Mouse (Mus musculus) embryo, embryonic 11 days (tissue): Measurements from ENCODE around the gene Mrpl37.

Experiments used
- DNase-seq: peaks from one replicate; pipeline ENCODE4 v3.0.0-alpha.2; 2015

Gene Mrpl37

DNA sequence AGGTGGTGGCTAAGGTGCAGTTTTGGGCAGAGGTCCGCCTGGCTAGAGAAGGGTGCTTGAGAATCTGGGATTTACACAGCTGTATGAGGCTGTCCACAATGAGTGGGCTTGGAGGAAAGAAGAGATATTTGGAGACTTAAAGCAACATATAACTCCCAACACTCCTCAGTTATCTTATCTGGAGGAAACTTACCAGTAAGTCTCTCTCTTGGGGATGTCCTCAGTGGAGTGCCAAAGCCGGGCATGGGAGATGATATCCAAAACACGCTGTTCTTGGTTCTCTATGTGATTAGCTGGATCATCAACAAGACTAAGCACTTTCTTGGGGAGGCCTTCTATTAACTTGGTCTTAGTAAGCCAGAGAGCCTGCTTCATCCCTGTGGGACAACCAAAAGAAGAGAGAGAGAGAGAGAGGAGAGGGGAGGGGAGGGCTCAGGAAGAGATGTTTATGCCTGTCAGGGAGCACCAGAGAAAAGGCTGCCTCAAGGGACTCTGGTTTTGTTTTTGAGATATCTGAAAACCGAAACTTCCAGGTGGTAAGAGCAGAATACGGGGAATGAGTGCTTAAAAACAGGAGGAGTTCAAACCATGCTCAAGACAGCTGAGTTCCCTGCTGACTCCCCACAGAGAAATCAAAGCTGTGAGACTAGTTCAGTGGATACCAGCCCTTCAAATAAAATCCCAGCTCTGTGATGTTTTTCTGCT, 2.1 kb downstream of the Mrpl37 start:
- no peak for DNase-seq

DNA sequence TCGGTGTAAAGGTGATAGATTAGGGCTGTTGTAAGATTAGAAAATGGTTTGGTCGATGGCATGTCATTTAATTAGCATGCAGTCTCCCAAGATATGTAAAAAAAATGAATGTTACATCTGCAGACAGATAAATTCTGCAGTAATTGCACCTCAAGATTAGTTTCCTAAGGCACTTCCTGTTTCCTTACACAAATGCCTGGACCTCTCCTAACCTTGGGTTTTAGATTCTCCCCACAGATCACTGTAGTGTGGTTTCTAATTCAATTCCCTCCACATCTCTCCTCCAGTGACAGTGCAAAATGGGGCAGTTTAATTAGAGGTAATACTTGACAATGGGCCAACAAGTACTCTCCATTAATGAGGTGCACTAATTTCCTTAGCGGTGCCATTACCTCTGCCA, 3.5 kb downstream of the Mrpl37 start:
- DNase-seq: no peak

DNA sequence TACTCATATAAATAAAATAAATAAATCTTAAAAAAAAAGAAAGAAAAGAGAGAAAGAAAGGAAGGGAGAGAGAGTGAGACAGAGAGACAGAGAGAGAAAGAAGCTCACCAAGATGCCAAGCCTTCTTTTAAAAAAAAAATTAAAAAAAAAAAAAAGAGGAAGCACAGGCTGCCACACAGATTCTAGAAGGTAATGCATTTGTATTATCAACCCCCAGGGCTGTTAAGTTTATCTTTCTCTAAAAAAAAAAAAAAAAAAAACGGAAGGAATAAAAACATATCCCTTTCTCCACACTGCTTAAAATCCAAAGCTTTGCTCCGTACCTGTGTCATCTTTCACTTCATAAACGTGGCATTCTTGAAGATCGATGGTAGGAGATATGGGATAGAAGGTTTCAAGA, 5.1 kb downstream of the Mrpl37 start:
- no peak for DNase-seq

DNA sequence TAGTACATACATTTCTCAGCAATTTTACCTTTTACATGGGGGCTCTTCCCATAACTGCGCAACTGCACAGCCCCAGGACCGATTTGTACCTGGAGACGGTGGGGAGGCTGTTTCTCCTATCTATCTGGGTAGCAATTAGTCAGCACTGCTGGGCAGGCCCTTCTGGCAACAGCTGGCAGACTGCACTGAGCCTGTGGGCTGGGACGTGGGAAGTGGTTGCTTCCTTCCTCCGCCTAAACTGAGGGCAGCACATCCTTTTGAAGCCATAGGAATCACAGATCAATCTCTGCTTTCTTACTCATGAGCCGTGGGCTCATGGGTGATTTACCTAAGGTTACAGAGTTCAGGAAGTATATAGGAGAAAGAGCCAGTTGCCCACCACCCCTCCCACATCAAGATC, 7.9 kb downstream of the Mrpl37 start:
- DNase-seq: no peak

DNA sequence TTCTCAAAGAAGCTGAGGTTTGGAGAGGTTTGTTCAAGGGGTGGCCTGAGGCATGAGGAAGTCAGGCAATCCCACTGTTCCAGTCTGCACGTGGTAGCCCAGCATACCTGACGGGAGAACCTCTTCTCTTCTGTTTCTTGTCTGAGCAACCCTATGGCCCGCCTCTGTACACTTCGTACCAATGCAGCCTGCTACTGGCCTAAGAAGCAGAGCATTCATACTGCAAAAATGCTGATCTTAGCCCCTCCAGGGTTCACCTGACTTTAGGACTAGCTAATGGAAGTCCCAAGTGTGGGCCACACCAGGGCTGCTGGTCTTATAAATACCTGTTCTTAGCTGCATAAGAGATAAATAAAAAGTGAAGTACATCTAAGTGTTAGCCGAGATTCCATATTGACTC, 8.3 kb downstream of the Mrpl37 start:
- DNase-seq: no peak

DNA sequence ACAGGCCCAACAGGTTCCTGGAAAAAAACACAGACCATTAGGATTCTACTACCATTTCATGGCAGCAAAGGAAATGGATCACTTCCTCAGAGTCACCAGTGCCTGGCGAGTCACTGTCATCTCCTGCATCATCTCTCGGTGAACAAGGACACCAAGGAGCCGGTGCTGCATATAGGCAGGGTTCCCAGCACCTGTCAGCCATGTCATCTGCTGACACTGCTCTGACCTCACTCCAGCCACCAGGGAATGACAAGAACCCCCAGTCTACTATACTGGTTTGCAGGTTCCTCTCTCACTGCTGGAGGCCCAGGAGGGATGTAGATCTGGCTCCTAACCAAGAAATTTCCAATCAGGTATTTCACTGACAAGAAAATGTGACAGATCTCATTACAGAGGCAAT, 10.6 kb downstream of the Mrpl37 start:
- no peak for DNase-seq

DNA sequence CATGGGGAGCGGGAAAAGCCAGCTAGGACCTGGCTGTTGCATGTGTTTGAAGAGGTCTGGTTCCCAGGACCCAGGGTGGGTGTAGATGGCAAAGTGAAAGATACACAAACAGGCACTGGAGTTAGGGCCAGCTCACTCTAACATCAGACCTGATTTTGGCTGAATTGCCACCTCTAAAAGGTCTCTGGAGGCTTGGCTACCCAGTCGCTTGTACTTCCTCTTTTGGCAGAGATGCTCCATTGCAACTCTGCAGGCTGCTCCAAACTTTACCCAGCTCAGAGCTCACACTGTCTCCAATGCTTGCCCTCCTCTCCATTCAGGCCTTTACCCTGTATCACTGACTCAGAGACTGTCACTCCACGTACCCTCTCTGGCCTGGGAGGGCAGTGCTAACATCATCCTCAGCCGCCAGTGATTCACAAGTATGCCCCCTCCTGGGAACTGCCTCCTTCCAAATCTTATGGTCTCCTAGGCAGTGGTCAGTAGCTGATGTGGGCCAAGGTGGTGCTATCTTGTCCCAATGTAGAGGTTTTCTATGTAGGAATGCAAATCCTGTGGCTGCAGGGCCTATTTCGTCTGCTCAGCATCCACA, 13.6 kb downstream of the Mrpl37 start:
- no peak for DNase-seq

DNA sequence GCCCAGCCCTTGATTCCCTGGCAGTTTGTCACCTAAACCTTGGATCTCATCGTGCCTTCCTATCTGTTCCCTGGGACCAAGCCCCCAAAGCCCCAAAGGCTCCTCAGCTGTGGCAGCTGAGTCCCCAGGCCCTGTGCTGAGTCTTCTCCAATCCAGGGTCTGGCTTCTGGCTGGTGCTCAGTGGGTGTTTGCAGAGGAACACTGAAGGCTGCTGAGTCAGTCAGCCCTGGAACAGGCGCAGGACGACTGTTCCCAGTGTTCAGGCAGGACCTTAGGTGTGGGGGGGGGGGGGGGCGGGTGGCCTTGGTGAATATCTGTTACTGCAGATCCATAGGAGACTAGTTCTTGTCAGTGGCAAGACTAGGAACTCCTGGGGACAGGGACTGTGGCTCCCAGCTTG, 14.8 kb downstream of the Mrpl37 start:
- DNase-seq: no peak

DNA sequence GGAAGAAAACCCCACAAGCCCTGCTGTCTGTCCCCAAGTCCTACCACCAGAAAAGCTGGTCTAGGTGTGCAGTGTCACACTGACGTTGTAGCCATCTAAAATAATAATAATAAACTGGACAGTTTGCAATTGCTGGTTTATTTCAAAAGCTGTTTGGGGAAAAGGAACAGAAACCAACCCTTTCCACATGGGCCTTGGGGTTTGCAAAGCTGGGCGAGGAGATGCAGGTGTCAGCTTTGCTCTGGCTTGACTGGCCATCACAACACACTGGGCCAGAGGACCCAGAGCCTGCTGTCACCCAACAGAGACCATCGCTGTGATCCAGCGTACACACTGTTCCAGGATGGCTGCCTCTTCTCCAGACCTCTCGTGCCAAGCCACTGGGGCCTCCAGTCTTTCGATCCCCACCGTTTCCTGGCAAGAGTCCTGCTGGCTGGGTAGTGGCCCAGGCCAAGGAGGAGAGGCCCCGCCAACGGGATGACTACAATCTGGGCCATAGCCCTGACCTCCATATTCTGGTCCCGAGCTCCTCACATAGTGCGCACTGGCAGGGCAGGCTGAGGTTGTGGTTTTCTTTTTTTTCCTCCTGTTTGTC, 18.0 kb downstream of the Mrpl37 start:
- no peak for DNase-seq

DNA sequence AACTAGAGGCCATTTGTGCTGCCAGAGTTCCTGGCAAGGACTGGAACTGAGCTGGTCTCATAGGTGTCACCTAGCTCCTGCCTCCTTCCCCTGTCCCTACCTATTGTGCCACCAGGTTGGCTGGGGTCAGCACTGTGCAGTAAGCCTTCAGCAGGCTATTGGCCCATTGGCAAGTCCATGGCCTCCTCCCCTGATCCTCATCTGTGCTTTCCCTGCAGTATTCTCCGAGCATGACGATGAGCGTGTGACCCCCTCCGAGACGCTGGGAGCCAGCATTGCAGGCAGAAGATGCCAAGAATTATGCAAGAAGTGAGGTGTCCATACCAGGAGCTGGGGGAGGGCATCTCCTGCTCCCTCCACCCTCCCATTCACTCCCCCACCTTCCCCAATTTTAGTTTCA, 18.9 kb downstream of the Mrpl37 start:
- no peak for DNase-seq

DNA sequence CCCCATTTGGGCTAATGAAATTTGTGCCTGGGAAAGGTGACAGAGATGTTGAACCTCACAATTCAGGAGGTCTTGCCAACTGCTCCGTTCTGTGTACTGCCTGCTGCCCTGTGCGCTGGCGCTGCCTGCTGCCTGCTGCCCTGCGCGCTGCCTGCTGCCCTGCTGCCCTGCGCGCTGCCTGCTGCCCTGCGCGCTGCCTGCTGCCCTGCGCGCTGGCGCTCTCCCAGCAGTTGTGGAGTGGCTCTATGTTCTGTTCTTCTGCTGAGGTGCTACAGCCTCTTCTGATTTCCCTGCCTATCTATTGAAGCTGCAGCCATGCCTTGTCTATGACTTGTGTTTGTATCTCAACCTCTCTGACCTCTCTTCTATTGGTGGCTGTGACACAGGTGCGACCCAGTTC, 21.5 kb downstream of the Mrpl37 start:
- DNase-seq: no peak

DNA sequence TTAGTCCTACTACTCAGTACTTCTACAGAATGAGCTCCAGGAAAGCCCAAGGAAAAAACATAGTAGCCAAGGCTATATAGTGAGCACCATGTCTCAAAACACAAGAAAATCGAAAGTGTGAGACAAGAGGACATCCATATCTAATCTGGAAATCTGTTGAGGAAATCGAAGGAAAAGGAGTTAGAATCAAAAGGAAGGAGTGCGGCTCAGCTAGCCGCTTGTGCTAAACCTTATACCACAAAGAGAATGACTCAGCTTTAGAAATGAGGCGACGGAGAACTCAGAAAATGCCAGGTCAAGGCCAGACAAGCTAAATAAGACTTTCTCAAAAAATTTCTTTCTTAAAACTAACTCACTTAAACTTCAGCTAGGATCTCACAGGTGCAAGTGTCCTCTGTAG, 24.4 kb downstream of the Mrpl37 start:
- DNase-seq: no peak

DNA sequence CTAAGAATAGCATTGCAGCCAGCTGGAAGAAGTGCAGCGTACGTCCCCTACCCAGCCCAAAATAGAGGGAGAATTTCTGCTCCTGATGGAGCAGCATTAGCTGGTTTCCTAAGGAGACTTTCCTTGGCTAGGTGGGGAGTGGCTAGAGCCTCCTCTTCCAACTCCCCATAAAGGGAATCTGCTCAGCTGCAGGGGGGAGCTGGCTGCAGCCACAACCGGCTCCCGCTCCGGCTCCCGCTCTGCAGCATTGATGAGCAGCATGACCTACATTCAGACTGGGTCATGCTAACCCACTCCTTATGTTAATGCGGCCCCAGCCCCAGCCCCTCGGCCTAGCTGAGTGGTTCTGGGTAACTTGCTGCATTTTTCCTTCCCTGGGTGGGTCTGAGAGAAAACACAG, 27.4 kb downstream of the Mrpl37 start:
- no peak for DNase-seq

DNA sequence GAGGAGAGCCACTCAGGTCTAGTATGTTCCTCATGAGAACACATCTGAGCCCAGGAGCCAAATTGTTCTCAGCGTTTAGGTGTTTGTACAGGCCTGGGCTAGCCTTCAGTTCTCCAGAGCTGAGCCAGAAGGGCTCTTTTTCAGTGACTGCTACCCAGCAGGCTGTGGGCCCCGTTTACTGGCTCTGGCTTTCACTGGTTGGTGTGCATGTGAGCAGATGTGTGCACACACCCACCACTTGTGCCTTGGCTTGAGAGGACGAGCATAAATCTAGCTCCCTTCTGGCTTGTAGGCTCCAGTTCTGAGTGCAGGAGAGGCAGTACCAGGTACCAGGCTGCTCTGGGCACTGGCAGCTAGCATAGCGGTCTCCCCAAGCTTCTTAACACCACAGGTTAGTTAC, 28.4 kb downstream of the Mrpl37 start:
- DNase-seq: no peak

DNA sequence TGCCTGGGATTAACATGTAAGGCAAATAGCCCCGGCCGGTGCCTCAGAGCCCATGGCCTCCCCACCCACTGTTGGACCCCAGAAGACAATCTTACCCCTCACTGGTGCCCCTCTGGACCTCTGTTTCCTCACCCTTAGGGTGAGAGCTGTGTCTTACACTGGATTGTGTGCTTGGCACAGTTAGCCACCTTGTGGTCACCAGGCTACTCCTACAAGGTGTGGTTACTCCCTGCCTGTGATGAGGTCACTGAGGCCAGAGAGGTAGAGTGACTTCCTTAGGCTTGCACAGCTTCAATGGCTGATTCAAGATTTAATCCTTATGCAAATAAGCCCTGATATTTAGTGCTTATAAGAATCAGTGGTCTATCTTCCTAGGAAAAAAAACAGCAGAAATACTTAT, 29.7 kb downstream of the Mrpl37 start:
- no peak for DNase-seq

DNA sequence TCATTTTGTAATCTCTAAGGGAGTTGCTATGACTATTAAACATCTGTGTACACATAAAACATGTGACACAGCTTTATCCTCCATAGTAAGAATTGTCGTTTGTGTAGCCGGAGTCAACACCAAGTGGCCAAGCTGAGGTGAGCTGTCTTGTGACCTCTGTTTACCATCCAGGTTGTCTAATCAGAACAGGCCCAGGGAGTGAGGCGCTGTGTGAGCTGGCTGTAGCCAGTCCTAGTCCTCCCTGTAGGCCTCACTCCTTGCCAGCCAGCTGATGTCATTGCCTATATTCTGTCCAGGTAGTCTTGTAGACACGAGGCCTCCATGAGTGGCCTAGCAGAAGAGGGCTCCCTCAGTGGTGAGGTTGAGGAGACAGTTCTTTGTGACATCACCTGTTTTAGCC, 31.0 kb downstream of the Mrpl37 start:
- no peak for DNase-seq

DNA sequence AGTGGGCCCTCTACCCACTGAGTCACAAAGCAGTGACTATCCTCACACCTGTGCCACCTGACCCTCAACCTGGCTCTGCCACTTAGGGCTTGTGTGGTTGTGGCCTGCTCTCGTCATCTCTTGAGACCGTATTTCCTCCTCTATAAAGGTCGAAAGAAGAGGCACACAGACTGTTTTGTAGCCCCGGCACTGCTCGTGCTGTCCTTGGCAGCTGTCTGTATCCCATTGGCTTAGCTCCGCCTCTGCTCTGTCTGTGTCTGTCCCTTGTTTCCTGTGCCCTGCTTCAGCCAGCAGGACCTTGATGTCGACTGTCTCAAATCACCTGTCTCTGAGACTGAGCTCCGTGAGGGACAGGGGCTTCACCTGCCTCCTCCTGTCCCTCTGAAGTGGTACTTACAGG, 40.2 kb downstream of the Mrpl37 start:
- DNase-seq: no peak

DNA sequence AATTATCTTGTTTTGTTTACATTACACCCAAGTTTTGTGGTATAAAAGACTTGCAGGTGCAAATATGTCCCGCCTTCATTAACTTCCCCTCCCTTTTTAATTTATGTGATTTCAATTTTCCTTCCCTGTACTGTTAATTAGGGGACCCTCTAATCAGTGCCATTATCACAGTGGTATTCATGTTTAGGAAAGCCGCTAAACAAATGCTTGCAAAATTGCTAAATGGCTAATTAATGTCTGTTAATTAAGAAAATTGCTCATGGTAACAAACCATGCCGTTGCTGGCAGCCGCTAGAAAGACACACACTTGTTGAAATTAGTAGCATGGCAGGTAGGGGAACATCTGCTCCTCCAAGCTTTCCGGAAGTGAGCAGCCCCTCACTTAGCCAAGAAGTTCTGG, 41.3 kb downstream of the Mrpl37 start:
- DNase-seq: no peak

DNA sequence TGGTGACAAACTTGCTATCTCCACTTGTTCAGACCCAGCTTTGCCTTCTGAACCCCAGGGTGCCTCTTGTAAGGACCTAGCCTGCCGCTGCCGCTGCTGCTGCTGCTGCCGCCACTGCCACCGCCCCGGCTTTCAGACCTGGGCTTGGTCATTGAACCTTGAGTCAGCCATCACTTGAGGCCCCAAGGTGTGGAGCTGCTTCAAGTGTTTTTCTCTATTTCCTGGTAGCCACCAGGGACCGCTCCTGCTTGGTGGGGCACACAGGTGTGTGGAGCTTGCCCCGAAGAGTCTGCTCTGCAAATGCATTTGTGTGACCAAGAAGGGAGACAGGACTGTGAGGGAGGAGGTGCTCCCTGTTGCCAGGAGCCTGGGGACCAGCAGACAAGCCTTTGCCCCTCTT, 41.8 kb downstream of the Mrpl37 start:
- no peak for DNase-seq

DNA sequence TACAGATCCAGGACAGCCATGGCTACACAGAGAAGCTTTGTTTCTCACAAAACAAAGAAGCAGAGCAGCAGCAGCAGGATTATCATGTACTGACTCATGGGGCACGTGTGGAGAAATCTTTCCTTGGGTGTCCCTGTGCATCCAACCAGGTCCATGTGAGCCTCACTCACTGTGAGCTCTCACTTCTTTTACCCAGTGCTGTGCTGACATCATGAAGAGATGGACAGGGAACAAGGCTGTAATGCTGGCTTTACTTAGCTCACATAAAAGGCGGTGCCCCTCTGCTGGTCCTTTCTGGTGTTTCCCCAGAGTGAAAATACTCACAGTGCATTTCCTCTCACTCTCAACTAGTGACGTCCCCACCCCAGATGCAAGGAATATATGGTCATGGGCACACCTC, 45.2 kb downstream of the Mrpl37 start:
- no peak for DNase-seq

DNA sequence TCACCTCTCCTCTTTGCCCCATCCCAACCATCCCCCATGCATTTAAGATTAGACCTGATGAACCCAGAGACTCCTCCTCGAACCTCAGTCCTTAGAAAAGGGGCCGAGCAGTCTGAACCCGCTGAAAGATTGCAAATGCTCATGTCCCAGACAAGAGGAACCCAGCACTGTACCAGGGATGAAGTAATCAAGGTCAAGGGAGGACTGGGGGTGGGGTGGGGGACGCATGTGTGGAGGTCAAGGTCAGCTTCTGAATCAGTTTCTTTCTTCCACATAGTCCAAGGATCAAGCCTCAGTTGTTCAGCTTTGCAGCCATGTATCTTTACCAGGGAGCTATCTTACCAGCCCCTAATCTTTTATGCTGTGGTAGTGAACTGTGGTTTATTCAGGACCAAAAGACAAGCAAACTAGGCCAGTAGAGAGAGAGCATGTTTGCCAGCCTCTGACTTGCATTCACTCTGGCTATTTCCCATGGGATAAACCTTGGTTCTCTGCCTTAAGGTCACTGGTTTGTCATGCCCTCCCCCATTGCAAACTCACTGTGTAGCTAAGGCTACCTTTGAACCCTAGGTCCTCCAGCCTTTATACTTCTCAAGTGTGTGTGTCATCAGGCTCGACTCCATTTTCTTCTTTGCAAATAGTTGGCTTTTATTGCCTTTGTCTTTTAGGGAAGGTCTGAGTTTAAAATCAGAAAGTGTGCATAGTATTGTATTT, 46.2 kb downstream of the Mrpl37 start:
- DNase-seq: no peak

DNA sequence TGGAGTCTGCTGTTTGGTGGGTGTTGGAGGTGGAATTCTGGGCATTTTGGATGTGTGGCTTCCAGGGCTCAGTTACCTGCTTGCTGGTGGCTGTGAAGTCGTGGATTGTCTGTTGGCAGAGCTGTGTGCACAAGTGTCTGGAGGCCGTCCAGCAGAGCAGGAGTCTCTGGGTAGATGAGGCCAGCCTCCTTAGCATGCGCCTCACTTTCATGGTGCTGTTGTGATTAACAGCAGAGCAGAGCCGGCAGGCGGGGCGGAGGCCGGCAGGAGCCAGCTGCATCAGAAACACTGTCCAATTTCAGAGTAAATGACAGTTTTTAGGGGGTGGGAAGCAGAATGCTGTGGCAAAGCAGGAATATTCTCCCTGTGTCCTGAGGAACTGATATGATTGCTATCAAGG, 47.6 kb downstream of the Mrpl37 start:
- no peak for DNase-seq

DNA sequence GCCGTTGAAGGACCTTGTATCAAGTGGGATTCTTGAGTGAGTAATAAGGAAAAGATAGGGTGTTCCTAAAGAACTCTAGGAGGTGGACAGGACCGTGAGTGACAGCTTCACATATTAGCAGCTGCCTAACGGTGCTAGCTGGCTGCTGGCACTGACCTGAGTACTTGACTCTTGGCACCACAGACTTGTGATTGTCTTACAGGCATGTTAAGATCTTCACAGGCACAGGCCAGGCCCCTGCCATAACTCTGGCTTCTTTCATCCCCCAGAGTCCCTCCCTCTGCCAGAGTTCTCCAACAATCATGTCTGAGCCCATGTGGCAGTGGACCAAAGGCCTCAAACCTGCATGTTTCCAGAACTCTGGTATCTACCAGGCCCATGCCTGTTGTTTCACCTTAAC, 48.1 kb downstream of the Mrpl37 start:
- DNase-seq: no peak

DNA sequence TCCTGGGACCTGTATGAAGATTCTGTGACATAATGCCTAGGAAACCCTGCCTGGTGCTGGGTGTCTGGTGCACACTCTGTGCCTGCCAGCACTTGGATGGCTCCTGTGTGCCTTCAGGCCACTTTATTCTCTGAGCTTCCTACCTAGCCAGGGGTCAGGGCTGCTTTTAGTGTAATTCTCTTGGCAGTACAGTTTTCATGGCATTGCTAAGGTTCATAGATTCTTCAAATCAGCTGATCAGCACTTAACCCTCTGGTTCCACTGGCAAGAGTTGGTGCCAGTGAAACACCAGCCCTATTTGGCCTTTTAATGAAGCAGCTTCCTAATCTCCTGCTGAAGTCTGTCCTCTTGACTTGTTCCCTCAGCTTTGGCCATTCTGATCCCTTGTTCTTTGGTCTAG, 49.4 kb downstream of the Mrpl37 start:
- no peak for DNase-seq
